Mouse (Mus musculus) erythroblast, embryonic 14.5 days (primary cell): Measurements from ENCODE around the gene Elk1.
A peak's percentile ranks its signal among the peaks of the same experiment; 100 is the strongest.

Source experiments
- GATA1 ChIP-seq: IDR thresholded peaks from 2 replicates; pipeline ENCODE4 v1.6.1; 2012; ENCODE audit warnings: low read length, inconsistent platforms, mixed read lengths
- TAL1 ChIP-seq: IDR thresholded peaks from 3 replicates; pipeline ENCODE4 v1.6.1; 2012; ENCODE audit warnings: low read length, inconsistent platforms, mixed read lengths

GRCm38 (mm10) chrX:20910074-20910473, 40.3 kb downstream of the Elk1 start:
- no peak for TF ChIP-seq TAL1
- TF ChIP-seq GATA1 = peak; percentile 22; the same call in 1 of the 2 replicates
